Mouse (Mus musculus): ENCODE results near the gene Sipa1l3. TPM values are rescaled to one million over a fixed set of nuclear protein-coding genes. Genes with fewer than 3 reads are reported as not detected.
A peak's percentile ranks its signal among the peaks of the same experiment; 100 is the strongest.

Gene Sipa1l3
- polyA plus RNA-seq, 1 experiment from 2014 or later = 17.4 TPM

DNA sequence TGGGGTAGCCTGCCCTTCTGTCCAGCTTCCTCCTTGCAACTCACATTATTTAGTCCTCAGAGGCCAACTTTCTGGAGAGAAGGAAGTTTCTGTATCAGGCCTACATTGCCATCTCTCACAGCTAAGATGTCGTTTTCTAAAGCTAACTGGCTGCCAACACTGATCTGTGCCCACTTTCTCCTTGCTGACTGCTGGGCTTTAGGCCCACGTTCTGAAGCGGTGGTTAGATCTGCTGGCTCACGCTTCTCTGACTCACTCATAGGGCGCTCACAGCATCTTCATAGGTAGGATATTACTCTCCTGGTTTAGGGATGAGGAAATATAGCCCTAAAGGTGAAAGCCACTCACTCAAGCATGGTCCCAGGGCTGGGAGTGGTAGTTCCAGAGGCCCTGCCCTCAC, 56.3 kb downstream of the Sipa1l3 start:
- Histone ChIP-seq H3K36me3 (ENCODE audit: control insufficient read depth, insufficient read depth, low read length) (no peaks in the 10 kb centered on the region), H3K4me1 (ENCODE audit: control insufficient read depth, insufficient read depth, low read length) (peaks cover 7% of the 10 kb centered on the region; the same call in 1 of the 2 replicates), H3K4me2 (replicated peaks; ENCODE audit: low read depth, low read length) (no peak overlapping the region), H3K4me3 (ENCODE audit: low read length) (no peak overlapping the region), H3K27ac (ENCODE audit: low read depth, low read length) (no peak overlapping the region), H3K9ac (ENCODE audit: low read depth, low read length) (no peak overlapping the region), H3K27me3 (ENCODE audit: control insufficient read depth, insufficient read depth, low read length) (no peaks in the 10 kb centered on the region), H3K9me3 (ENCODE audit: control insufficient read depth, low read length) (no peaks in the 10 kb centered on the region)
- no peak for ATAC-seq (ENCODE audit: low FRiP score, low TSS enrichment)
- 82% methylated on average over 5 of the region's 5 CpGs for whole genome bisulfite sequencing

DNA sequence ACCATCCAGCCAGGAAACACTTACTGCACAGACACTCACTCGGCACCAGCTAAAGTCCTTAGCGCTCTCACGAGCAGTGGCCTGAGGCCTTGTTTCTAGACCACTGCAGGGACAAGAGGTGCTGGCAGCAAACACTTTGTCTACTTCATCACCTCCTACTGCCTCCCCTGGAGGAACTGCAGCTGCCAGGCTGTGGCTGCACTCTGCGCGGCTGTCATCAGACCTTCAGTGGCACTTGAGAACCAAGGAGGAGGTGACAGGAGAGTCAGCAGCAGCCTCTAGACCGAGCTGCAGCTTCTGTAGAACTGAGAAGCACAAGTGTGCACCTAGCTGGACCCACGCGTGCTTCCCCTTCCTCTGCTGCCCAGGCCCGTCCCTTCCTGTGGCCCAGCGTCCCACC, 56.9 kb downstream of the Sipa1l3 start:
- peaks cover 7% of the 10 kb centered on the region; the same call in 1 of the 2 replicates for H3K4me1 ChIP-seq (ENCODE audit: control insufficient read depth, insufficient read depth, low read length)
- no peak overlapping the region for H3K27ac ChIP-seq (ENCODE audit: low read depth, low read length)
- H3K9ac ChIP-seq (ENCODE audit: low read depth, low read length) = no peak overlapping the region
- H3K27me3 ChIP-seq (ENCODE audit: control insufficient read depth, insufficient read depth, low read length) = no peaks in the 10 kb centered on the region
- ATAC-seq (ENCODE audit: low FRiP score, low TSS enrichment) = no peak
- no peaks in the 10 kb centered on the region for H3K9me3 ChIP-seq (ENCODE audit: control insufficient read depth, low read length)
- no peak overlapping the region for H3K4me3 ChIP-seq (ENCODE audit: low read length)
- H3K36me3 ChIP-seq (ENCODE audit: control insufficient read depth, insufficient read depth, low read length) = no peaks in the 10 kb centered on the region
- WGBS = 50% methylated on average over 10 of the region's 10 CpGs
- H3K4me2 ChIP-seq (replicated peaks; ENCODE audit: low read depth, low read length) = no peak overlapping the region

DNA sequence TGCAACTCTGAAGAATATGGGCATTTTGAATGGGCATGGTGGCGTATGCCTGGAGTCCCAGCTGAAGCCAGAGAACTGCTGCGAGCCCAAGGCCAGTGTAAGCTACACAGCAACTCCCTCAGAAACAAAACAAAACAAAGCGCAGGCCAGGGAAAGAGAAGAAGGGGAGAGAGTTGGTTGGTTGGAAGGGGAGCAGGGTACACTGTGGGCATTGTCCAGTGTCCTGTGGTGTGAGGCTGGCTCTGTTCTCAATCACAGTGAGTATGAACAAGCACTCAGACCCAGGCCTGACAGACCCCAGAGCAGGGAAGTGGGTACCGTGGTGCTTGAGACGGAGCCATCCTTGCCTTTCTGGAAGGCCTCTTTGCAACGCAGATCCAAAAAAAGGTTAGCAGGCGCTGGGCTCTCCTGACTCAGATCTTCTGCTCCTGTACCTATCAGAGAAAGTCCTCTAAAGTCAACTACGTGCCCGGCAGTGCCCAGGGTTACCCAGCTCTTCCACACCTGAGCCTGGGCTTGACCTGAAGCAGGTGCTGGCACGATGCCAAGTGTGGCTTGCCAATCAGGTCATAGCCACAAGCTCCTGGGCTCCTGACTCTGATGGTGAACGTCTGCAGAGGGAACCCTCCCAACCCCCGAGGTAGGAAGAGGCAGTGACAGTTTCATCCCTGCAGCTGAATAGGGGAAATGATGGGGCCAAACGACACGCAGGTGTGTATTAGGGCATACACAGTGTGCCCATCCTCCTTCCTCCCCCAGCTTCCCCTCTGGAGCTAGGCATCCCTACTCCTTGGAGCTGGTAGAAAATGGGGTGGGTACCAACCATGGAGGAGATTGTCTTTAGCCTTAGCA, 59.3 kb downstream of the Sipa1l3 start:
- no peaks in the 10 kb centered on the region for H3K27me3 ChIP-seq (ENCODE audit: control insufficient read depth, insufficient read depth, low read length)
- H3K9me3 ChIP-seq (ENCODE audit: control insufficient read depth, low read length) = no peaks in the 10 kb centered on the region
- WGBS = 87% methylated on average over 14 of the region's 14 CpGs
- ATAC-seq (ENCODE audit: low FRiP score, low TSS enrichment) = no peak
- H3K27ac ChIP-seq (ENCODE audit: low read depth, low read length) = no peak overlapping the region
- H3K9ac ChIP-seq (ENCODE audit: low read depth, low read length) = no peak overlapping the region
- H3K36me3 ChIP-seq (ENCODE audit: control insufficient read depth, insufficient read depth, low read length) = no peaks in the 10 kb centered on the region
- no peak overlapping the region for H3K4me2 ChIP-seq (replicated peaks; ENCODE audit: low read depth, low read length)
- peaks cover 7% of the 10 kb centered on the region; the same call in 1 of the 2 replicates for H3K4me1 ChIP-seq (ENCODE audit: control insufficient read depth, insufficient read depth, low read length)
- H3K4me3 ChIP-seq (ENCODE audit: low read length) = no peak overlapping the region

DNA sequence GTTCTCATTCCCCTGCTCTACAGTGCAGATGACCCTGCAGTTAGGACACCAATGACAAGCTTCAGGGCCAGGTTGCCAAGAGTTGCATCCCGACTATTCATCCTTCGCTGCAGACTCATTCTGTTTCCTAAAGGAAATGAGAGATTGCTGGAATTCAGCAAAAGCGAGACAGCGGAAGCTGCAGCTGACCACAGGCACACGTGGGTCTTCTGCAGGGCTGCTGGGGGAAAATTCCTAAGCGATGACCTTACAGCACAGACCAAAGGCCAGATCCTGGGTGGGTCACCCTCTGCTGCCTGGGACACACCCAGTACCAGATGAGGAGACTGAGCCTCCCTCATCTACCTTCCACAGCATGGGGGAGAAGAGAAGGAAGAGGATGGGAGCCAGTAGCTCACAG, 60.7 kb downstream of the Sipa1l3 start:
- Histone ChIP-seq H3K36me3 (ENCODE audit: control insufficient read depth, insufficient read depth, low read length) (no peaks in the 10 kb centered on the region), H3K4me1 (ENCODE audit: control insufficient read depth, insufficient read depth, low read length) (peaks cover 18% of the 10 kb centered on the region), H3K27me3 (ENCODE audit: control insufficient read depth, insufficient read depth, low read length) (no peaks in the 10 kb centered on the region), H3K9ac (ENCODE audit: low read depth, low read length) (no peak overlapping the region), H3K9me3 (ENCODE audit: control insufficient read depth, low read length) (no peaks in the 10 kb centered on the region), H3K27ac (ENCODE audit: low read depth, low read length) (no peak overlapping the region), H3K4me2 (replicated peaks; ENCODE audit: low read depth, low read length) (no peak overlapping the region), H3K4me3 (ENCODE audit: low read length) (no peak overlapping the region)
- 65% methylated on average over 6 of the region's 6 CpGs for WGBS
- ATAC-seq (ENCODE audit: low FRiP score, low TSS enrichment) = no peak

DNA sequence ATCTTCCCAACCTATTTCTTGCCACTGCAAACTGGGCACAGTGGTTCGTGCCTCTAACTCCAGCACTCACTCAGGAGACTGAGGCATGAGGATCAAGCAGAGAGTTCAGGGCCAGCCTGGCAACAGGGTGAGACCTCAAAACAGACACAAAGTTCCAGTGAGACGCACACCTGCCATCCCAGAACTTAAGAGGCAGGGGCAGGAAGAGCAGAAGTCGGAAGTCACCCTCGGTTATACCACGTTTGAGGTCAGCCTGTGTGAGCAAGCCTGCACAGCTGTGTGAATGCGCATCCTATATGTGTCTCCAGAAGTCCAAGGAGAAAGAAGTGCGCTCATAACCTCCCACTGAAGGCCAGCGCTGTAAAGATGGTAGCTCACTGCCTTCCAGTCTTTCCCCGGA, 61.7 kb downstream of the Sipa1l3 start:
- no peak overlapping the region for H3K4me3 ChIP-seq (ENCODE audit: low read length)
- ATAC-seq (ENCODE audit: low FRiP score, low TSS enrichment) = no peak
- no peaks in the 10 kb centered on the region for H3K9me3 ChIP-seq (ENCODE audit: control insufficient read depth, low read length)
- no peaks in the 10 kb centered on the region for H3K36me3 ChIP-seq (ENCODE audit: control insufficient read depth, insufficient read depth, low read length)
- no peaks in the 10 kb centered on the region for H3K27me3 ChIP-seq (ENCODE audit: control insufficient read depth, insufficient read depth, low read length)
- WGBS = 80% methylated on average over 9 of the region's 9 CpGs
- no peak overlapping the region for H3K9ac ChIP-seq (ENCODE audit: low read depth, low read length)
- H3K4me1 ChIP-seq (ENCODE audit: control insufficient read depth, insufficient read depth, low read length) = peaks cover 21% of the 10 kb centered on the region
- no peak overlapping the region for H3K4me2 ChIP-seq (replicated peaks; ENCODE audit: low read depth, low read length)
- H3K27ac ChIP-seq (ENCODE audit: low read depth, low read length) = no peak overlapping the region

DNA sequence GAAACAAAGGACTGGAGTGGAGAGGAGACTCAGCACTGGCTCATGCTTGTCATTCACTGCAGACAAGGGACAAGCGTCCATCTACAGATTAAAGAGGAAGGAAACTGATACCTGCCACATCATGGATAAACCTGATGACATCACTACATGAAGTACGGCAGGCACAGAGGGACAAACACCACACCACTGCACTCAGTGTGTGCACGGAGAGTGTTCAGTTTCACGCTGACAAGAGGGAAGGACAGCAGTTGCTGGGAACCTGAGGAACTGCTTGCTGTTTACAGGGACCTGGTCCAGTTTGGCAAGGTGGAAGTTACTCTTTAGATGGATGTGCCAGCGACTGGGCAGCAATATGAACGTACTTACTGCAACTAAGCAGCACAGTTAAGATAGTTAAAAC, 62.9 kb downstream of the Sipa1l3 start:
- Histone ChIP-seq H3K27me3 (ENCODE audit: control insufficient read depth, insufficient read depth, low read length) (no peaks in the 10 kb centered on the region), H3K4me2 (replicated peaks; ENCODE audit: low read depth, low read length) (no peak overlapping the region), H3K4me1 (ENCODE audit: control insufficient read depth, insufficient read depth, low read length) (peaks cover 17% of the 10 kb centered on the region), H3K36me3 (ENCODE audit: control insufficient read depth, insufficient read depth, low read length) (no peaks in the 10 kb centered on the region), H3K4me3 (ENCODE audit: low read length) (no peak overlapping the region), H3K27ac (ENCODE audit: low read depth, low read length) (no peak overlapping the region), H3K9me3 (ENCODE audit: control insufficient read depth, low read length) (no peaks in the 10 kb centered on the region), H3K9ac (ENCODE audit: low read depth, low read length) (no peak overlapping the region)
- no peak for ATAC-seq (ENCODE audit: low FRiP score, low TSS enrichment)
- 69% methylated on average over 6 of the region's 6 CpGs for WGBS

DNA sequence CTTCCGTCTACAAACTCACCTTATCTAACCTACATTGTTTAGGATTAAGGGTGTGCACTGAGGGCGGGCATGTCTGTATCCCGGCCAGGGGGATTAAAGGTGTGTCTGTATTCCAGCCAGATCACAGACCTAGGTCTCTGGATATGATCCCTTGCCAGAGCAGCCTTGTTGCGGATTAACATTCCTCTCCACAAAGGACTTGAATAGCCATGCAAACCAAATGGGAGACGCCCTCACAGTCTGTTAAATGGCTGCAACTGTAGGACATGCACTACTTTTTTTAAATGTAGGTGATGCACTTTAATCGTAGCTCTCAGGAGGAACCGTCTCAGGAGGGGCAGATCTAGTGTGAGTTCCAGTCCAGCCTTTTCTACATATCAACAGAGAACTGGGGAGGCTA, 63.5 kb downstream of the Sipa1l3 start:
- H3K27me3 ChIP-seq (ENCODE audit: control insufficient read depth, insufficient read depth, low read length) = no peaks in the 10 kb centered on the region
- no peak overlapping the region for H3K4me2 ChIP-seq (replicated peaks; ENCODE audit: low read depth, low read length)
- H3K27ac ChIP-seq (ENCODE audit: low read depth, low read length) = no peak overlapping the region
- H3K9me3 ChIP-seq (ENCODE audit: control insufficient read depth, low read length) = no peaks in the 10 kb centered on the region
- no peak overlapping the region for H3K4me3 ChIP-seq (ENCODE audit: low read length)
- no peak for ATAC-seq (ENCODE audit: low FRiP score, low TSS enrichment)
- peaks cover 17% of the 10 kb centered on the region for H3K4me1 ChIP-seq (ENCODE audit: control insufficient read depth, insufficient read depth, low read length)
- H3K36me3 ChIP-seq (ENCODE audit: control insufficient read depth, insufficient read depth, low read length) = no peaks in the 10 kb centered on the region
- H3K9ac ChIP-seq (ENCODE audit: low read depth, low read length) = no peak overlapping the region
- WGBS = 85% methylated on average over 7 of the region's 7 CpGs

DNA sequence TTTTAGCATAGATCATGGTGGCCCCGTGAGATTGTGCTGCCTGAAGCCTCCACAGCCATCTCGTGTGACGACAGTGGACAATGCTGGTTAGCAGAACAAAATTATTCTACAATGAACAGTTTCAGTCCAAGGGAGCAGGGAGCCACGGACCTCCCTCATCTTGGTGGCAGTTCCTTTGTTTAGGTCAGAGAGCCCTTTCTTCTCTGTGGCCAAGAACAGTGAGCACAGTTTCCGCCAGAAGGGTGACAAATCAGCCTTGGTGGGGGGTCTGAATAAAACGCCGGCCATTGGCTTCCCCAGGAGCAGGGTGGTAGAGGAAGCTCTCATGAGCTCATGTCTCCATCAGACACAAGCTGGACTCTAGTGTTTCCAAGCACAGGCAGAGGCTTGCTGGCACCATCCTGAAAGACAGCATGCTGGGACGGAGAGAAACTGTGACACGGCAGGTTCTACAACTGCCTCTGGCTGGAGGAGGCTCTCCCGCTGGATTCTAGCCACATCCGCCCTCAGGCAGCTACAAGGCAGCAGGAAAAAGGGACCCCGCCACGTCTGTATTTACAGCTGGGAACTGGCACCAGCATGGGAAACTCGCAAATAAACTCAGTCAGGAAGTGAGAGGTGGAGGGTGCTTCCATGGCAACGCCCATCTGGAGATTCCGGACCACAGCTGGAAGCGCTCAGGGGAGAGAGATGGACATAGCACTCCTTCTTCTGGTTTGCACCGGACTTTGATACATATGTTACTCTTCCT, 65.3 kb downstream of the Sipa1l3 start:
- Histone ChIP-seq H3K27me3 (ENCODE audit: control insufficient read depth, insufficient read depth, low read length) (no peaks in the 10 kb centered on the region), H3K36me3 (ENCODE audit: control insufficient read depth, insufficient read depth, low read length) (no peaks in the 10 kb centered on the region), H3K4me2 (replicated peaks; ENCODE audit: low read depth, low read length) (peak overlapping the region; percentile 31), H3K4me1 (ENCODE audit: control insufficient read depth, insufficient read depth, low read length) (peaks cover 17% of the 10 kb centered on the region), H3K27ac (ENCODE audit: low read depth, low read length) (peak overlapping the region; percentile 91), H3K9me3 (ENCODE audit: control insufficient read depth, low read length) (no peaks in the 10 kb centered on the region), H3K4me3 (ENCODE audit: low read length) (no peak overlapping the region), H3K9ac (ENCODE audit: low read depth, low read length) (peak overlapping the region; percentile 12; the same call in 1 of the 2 replicates)
- ATAC-seq (ENCODE audit: low FRiP score, low TSS enrichment) = peak; percentile 87
- WGBS = 14% methylated on average over 18 of the region's 18 CpGs

DNA sequence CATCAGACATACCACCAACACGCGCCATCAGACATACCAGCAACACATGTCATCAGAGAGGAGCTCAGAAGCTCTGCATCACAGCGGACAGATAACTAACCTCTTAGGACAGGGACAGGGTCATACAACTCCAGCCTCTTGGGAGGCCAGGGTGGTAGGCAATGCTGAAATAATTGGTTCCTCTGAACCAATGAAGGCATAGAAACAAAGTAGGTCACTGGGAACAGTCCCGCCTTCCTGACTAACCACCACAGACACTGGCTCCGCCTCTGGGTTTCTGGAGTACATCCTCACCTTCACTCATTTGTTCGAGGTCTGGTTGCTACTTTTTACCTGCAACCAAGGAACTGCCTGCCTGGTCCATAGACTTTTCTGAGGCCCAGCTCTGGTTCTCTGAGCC, 66.1 kb downstream of the Sipa1l3 start:
- peaks cover 17% of the 10 kb centered on the region for H3K4me1 ChIP-seq (ENCODE audit: control insufficient read depth, insufficient read depth, low read length)
- 87% methylated on average over 6 of the region's 6 CpGs for WGBS
- ATAC-seq (ENCODE audit: low FRiP score, low TSS enrichment) = no peak
- H3K27ac ChIP-seq (ENCODE audit: low read depth, low read length) = peak overlapping the region; percentile 91; the same call in 1 of the 2 replicates
- no peaks in the 10 kb centered on the region for H3K36me3 ChIP-seq (ENCODE audit: control insufficient read depth, insufficient read depth, low read length)
- H3K4me3 ChIP-seq (ENCODE audit: low read length) = no peak overlapping the region
- no peak overlapping the region for H3K9ac ChIP-seq (ENCODE audit: low read depth, low read length)
- H3K4me2 ChIP-seq (replicated peaks; ENCODE audit: low read depth, low read length) = no peak overlapping the region
- H3K27me3 ChIP-seq (ENCODE audit: control insufficient read depth, insufficient read depth, low read length) = no peaks in the 10 kb centered on the region
- H3K9me3 ChIP-seq (ENCODE audit: control insufficient read depth, low read length) = no peaks in the 10 kb centered on the region

All from kidney, embryonic 14.5 days (tissue).